Mouse (Mus musculus): ENCODE results near the gene Xrcc2.

Xrcc2 gene

DNA sequence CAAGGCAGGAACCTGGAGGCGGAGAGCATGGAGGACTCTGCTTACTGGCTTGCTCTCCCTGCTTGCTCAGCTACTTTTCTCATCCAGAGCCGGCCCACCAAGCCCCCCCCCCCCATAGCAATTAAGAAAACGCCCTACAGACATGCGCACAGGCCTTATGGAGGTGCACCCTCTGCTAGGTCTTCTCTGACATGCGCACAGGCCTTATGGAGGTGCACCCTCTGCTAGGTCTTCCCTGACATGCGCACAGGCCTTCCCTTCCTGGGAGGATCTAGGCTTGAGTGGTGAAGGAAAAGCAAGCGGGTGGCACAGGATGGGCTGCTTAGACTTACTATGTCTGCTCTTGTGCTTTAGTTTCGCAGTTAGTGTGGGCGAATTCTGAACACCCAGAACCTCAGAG is 37.3 kb downstream of the Xrcc2 start:
- CTCF ChIA-PET, result no interaction called here

- CTCF ChIA-PET, result no interaction called here
These were observed 38.9 kb downstream of the Xrcc2 start for GRCm38 (mm10) chr5:25666684-25667083.

- CTCF ChIA-PET, result no interaction called here
These were observed 39.5 kb downstream of the Xrcc2 start for GRCm38 (mm10) chr5:25666108-25666507.

DNA sequence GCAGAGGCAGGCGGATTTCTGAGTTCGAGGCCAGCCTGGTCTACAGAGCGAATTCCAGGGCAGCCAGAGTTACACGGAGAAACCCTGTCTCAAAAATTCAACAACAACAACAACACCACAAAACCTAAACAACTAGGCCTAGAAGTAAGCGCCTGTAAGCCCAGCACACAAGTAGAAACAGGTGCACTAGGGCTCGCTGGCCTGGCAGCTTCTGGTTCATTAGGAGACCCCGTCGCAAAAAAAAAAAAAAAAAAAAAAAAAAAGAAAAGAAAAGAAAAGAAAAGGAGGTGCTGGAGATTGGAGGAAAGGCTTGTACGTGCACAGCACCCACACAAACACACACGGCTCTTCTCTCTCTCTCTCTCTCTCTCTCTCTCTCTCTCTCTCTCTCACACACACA is 40.1 kb downstream of the Xrcc2 start:
- CTCF ChIA-PET, result no interaction called here

GRCm38 (mm10) chr5:25663165-25663564 is 42.5 kb downstream of the Xrcc2 start:
- CTCF ChIA-PET, result no interaction called here

DNA sequence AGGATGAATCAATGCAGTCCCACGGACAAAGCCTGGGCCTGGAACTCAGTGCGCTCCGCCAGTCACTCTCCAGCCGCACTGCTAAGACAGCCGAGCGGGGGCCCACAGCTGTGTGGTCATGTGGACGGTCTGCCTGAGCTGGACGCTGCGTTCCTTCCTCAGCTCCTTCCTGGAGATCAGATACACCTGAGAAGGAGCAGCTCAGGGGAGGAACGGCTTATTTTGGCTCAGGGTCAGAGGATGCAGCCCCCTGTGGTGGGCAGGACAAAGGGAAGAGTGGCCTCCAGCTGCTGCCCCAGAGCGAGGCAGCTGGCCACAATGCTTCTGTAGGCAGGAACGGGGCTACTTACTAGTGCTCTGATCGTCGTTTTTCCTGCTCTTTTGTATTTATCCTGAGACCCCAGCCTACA is 51.0 kb downstream of the Xrcc2 start:
- CTCF ChIA-PET, result no interaction called here

GRCm38 (mm10) chr5:25653377-25653776 is 52.2 kb downstream of the Xrcc2 start:
- CTCF ChIA-PET, result no interaction called here

DNA sequence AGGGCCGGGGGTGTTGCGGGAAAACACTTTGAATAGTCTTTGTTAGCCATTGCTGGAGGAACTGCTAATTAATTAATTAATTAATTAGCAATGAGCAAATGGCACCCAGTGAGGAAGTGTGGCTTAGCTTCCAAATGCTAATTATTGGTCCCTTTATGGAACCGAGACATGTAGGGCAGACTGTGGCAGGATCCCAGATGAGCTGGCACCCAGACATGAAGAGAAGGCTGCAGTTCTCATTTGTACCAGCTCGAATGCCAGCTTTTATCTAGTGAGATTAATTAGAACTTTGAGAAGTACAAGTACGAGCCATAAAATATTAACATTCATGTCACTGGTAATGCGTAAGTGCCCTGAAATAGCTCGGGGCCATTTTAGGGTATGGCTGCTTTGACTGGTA is 53.2 kb downstream of the Xrcc2 start:
- CTCF ChIA-PET, result no interaction called here

GRCm38 (mm10) chr5:25645661-25646364 is 59.8 kb downstream of the Xrcc2 start:
- CTCF ChIA-PET, result no interaction called here

GRCm38 (mm10) chr5:25644509-25644908 is 61.1 kb downstream of the Xrcc2 start:
- CTCF ChIA-PET, result no interaction called here

GRCm38 (mm10) chr5:25642741-25643140 is 62.9 kb downstream of the Xrcc2 start:
- CTCF ChIA-PET, result no interaction called here
